Mouse (Mus musculus) ES-E14 (cell line): ENCODE data around the gene Rpp14. TPM values are rescaled to one million over a fixed set of nuclear protein-coding genes. Genes with fewer than 3 reads are reported as not detected.

Experiments
- DNase-seq: peaks from one replicate; pipeline ENCODE4 v3.0.0-alpha.2; 2013; ENCODE audit warnings: low read depth, low spot score
- H3K27ac ChIP-seq: 2 replicates; pipeline ENCODE4 v1.5.1; 2012; ENCODE audit warnings: low read depth, mild to moderate bottlenecking, low read length, moderate library complexity, mixed read lengths; ENCODE audit not compliant: poor library complexity, insufficient read depth, severe bottlenecking
- H3K36me3 ChIP-seq: 2 replicates; pipeline ENCODE4 v1.6.1; 2012; ENCODE audit warnings: mild to moderate bottlenecking, low read length, moderate library complexity, mixed read lengths; ENCODE audit not compliant: control insufficient read depth, poor library complexity, insufficient read depth, severe bottlenecking
- H3K4me1 ChIP-seq, 2 experiments: fragments of 150-350 bp in 1 of 2; sonication (generic) in 1 of 2; 2 replicates each; pipeline ENCODE4 v1.6.1; 2012; ENCODE audit warnings: low read length in 2 of 2, mild to moderate bottlenecking in 1 of 2, mixed read lengths in 1 of 2; ENCODE audit not compliant: control insufficient read depth in 2 of 2, insufficient read depth in 2 of 2, poor library complexity in 1 of 2
- H3K4me3 ChIP-seq, 2 experiments: fragments of 150-350 bp in 1 of 2; sonication (generic) in 1 of 2; 2 replicates each; pipeline ENCODE4 v1.5.1; 2012; ENCODE audit warnings: low read length in 2 of 2, low read depth in 1 of 2, mild to moderate bottlenecking in 1 of 2, mixed read lengths in 1 of 2; ENCODE audit not compliant: insufficient read depth in 1 of 2, poor library complexity in 1 of 2, severe bottlenecking in 1 of 2
- H3K9ac ChIP-seq: 2 replicates; pipeline ENCODE4 v1.6.1; 2012; ENCODE audit warnings: low read depth, mild to moderate bottlenecking, low read length, mixed read lengths; ENCODE audit not compliant: poor library complexity, insufficient read depth, severe bottlenecking
- H3K9me3 ChIP-seq: fragments of 150-350 bp; sonication (generic); 2 replicates; pipeline ENCODE4 v1.6.1; 2012; ENCODE audit warnings: low read depth, mild to moderate bottlenecking, low read length; ENCODE audit not compliant: control insufficient read depth, insufficient read depth
- CHD2 ChIP-seq: IDR thresholded peaks from 2 replicates; pipeline ENCODE4 v1.6.1; 2014; ENCODE audit warnings: mild to moderate bottlenecking, low read depth, low read length, inconsistent platforms
- HCFC1 ChIP-seq: IDR thresholded peaks from 2 replicates; pipeline ENCODE4 v1.6.1; 2012; ENCODE audit warnings: low read length, inconsistent platforms, borderline replicate concordance; ENCODE audit not compliant: insufficient read depth
- MAFK ChIP-seq: IDR thresholded peaks from 2 replicates; pipeline ENCODE4 v1.6.1; 2014; ENCODE audit warnings: mild to moderate bottlenecking, low read depth, low read length, inconsistent platforms; ENCODE audit not compliant: insufficient read depth
- ZC3H11A ChIP-seq: IDR thresholded peaks from 2 replicates; pipeline ENCODE4 v1.6.1; 2012; ENCODE audit warnings: low read depth, mild to moderate bottlenecking, inconsistent platforms, low read length, borderline replicate concordance
- ZNF384 ChIP-seq: IDR thresholded peaks from 2 replicates; pipeline ENCODE4 v1.6.1; 2012; ENCODE audit warnings: low read depth, low read length, inconsistent platforms
- in situ Hi-C, 2 experiments: fragments of 600-800 bp; cut with MboI; formaldehyde crosslinking; loops; one replicate each; pipeline ENCODE4 v1.15.1; 2025; ENCODE audit warnings: low sequenced_read_pairs in 2 of 2, inconsistent platforms in 1 of 2; ENCODE audit not compliant: unreplicated experiment in 2 of 2
- total RNA-seq: library from RNA; depleted of rRNA; stranded (reverse); fragments of 300-350 nt; gene quantifications from 2 replicates; pipeline ENCODE4 v1.2.3, GENCODE M21; 2012; rRNA removed

Gene Rpp14
- total RNA-seq, 1 experiment = 28.3 TPM

DNA sequence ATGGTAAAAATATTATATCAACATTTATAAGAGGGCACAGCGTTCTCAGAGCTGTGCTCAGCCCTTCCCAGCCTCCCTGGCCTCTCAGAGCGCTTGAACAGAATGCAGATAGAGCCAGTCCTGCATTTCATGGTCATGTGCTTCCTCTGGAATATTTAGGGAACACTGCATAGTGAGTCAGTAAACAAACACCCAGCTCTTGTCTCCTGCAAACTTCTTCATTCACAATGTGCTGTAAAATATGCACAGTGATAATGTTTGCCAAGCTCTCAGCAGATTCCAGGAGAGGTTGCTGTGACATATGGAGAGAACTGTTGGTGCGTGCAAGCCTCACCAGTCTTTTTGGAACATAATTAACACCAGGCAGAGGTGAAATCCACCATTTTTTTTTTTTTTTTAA is 55.0 kb downstream of the Rpp14 start:
- no peak overlapping the region for H3K27ac ChIP-seq
- no peak overlapping the region for H3K9ac ChIP-seq
- DNase-seq = no peak
- peaks cover 2% of the 10 kb centered on the region for H3K36me3 ChIP-seq
- in situ Hi-C loops = no loop called here
- no peaks in the 10 kb centered on the region for H3K9me3 ChIP-seq
- no peak for TF ChIP-seq CHD2
- no peak for TF ChIP-seq ZNF384
- no peak for TF ChIP-seq MAFK
- TF ChIP-seq HCFC1 = no peak
- TF ChIP-seq ZC3H11A = no peak
- H3K4me3 ChIP-seq = no peak overlapping the region
- peaks cover 2 to 8% of the 10 kb centered on the region in 2 experiments; a peak in 2 of 4 replicates for H3K4me1 ChIP-seq

DNA sequence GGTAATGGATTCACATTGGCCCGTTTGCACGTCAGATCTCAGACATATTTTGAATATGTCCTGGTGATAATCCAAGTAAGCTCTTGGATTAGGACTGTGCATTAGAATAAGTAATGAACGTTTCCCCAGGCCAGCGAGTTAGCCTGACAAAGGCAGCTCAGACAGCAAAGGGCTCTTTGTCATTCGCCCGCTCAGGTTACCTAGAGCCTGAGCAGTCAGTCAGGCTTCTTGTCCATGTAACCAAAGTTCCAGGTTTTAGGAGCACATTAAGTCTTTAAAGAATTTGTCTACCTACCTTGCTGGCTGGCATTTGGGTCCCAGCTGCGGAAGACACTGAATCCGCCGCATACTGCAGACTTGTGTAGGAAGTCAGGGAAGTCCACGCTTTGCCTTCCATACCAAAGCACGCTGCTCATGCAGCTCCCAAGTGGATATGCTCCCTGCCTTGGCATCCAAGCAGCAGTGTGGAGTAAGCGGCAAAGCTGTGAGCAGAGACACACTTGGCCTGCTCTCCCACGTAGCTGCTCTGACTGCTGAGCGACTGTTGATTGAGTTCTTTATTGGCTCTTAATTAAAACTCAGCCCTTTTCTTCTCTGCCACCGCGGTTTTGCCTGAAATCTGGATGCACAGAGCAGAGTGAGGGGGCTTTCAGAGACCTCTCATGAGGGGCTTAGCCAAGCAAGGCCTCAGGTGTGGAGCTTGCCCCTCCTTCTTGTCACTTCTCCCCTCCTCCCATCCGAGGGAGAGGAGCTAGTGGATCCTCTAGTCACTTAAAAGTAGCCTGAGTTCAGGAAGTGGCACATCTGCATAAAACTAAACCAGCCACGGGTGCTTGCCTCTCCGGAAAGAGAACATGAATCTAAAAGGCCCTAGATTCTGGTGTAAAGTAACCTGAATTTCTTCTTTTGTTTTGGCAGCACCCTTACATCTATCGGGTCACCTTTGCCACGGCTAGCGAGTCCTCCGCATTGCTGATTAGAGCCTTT is 59.9 kb downstream of the Rpp14 start:
- Histone ChIP-seq H3K9me3 (no peaks in the 10 kb centered on the region), H3K36me3 (peaks cover 5% of the 10 kb centered on the region), H3K4me1 (peaks cover 2% of the 10 kb centered on the region in 2 experiments; a peak in 1 of 4 replicates), H3K9ac (peak overlapping the region; percentile 17; the same call in 1 of the 2 replicates), H3K27ac (peak overlapping the region; percentile 41), H3K4me3 (peak overlapping the region; percentile 26 to 31)
- TF ChIP-seq ZC3H11A (no peak), MAFK (no peak), CHD2 (no peak), HCFC1 (no peak), ZNF384 (no peak)
- in situ Hi-C loops = no loop called here
- DNase-seq = peak; percentile 29

DNA sequence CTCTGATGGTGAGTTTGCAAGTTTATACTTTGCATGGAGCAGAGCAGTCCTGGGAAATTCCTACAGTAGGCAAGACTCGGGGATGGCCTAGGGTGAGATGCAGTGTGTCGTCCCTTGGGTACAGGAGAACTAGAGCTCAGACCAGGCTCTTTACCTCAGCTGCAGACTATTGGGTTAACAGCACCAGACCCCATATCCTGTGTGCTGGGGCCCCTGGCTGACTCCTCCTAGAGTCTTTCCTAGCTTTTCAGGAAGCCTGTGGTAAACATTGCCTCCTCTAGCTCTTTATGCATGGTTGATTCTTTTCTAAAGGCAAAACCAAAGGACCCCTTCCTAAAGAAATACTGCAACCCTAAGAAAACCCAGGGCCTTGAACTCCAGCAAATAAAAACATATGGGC is 61.0 kb downstream of the Rpp14 start:
- in situ Hi-C loops = no loop called here

More for the DNA sequence above, 61.0 kb downstream of the Rpp14 start:
- peaks cover 7% of the 10 kb centered on the region for H3K36me3 ChIP-seq
- no peak for DNase-seq
- H3K9ac ChIP-seq = no peak overlapping the region
- H3K9me3 ChIP-seq = no peaks in the 10 kb centered on the region
- TF ChIP-seq HCFC1 (no peak), MAFK (no peak), ZNF384 (no peak)
- no peak overlapping the region for H3K27ac ChIP-seq
- no peak overlapping the region for H3K4me3 ChIP-seq
- peaks cover 2% of the 10 kb centered on the region in 2 experiments; a peak in 1 of 4 replicates for H3K4me1 ChIP-seq

Other genes starting within 250 kb of the Rpp14 start
- 1.0 and 4.0 TPM in 2 replicates for gene Gm45521, start 123.1 kb upstream of the Rpp14 start, total RNA-seq
- 0.09 TPM in 1 of 2 replicates, not detected in the other for gene Dnase1l3, start 85.8 kb upstream of the Rpp14 start, total RNA-seq
- gene Abhd6, start 77.5 kb upstream of the Rpp14 start, total RNA-seq = 11.7 and 15.4 TPM in 2 replicates
- gene Pxk, start 17.8 kb downstream of the Rpp14 start, total RNA-seq = 5.4 and 5.7 TPM in 2 replicates
- 152 and 171 TPM in 2 replicates for gene Pdhb, start 92.7 kb downstream of the Rpp14 start, total RNA-seq
- gene Kctd6, start 133.8 kb downstream of the Rpp14 start, total RNA-seq = 9.3 and 11.9 TPM in 2 replicates
- gene Acox2, start 179.0 kb downstream of the Rpp14 start, total RNA-seq = not detected in 2 replicates
- 0.11 and 0.27 TPM in 2 replicates for gene Fam107a, start 237.7 kb downstream of the Rpp14 start, total RNA-seq